Mouse (Mus musculus): ENCODE data around the gene Trim72. TPM values are rescaled to one million over a fixed set of nuclear protein-coding genes. Genes with fewer than 3 reads are reported as not detected.

Gene Trim72
- polyA plus RNA-seq, 1 experiment from 2014 or later, result 0.19 TPM

GRCm38 (mm10) chr7:127988904-127989303, 14.8 kb upstream of the Trim72 start:
- ATAC-seq (ENCODE audit: insufficient number of reproducible peaks, insufficient read depth, low FRiP score, low read depth), result no peak
- no peak overlapping the region for H3K4me3 ChIP-seq (ENCODE audit: low read depth, low read length)
- no peaks in the 10 kb centered on the region for H3K27me3 ChIP-seq (ENCODE audit: control insufficient read depth, insufficient read depth, low read length)
- no peak overlapping the region for H3K27ac ChIP-seq (ENCODE audit: low read length)
- 91% methylated on average over 1 of the region's 1 CpGs for WGBS
- H3K9ac ChIP-seq (replicated peaks; ENCODE audit: low read depth, low read length), result no peak overlapping the region
- H3K36me3 ChIP-seq (ENCODE audit: control insufficient read depth, insufficient read depth, low read length), result peaks cover 54% of the 10 kb centered on the region
- no peaks in the 10 kb centered on the region for H3K9me3 ChIP-seq (ENCODE audit: control insufficient read depth, low read depth, low read length)
- no peaks in the 10 kb centered on the region for H3K4me1 ChIP-seq (ENCODE audit: control insufficient read depth, insufficient read depth, low read length)
- H3K4me2 ChIP-seq (replicated peaks; ENCODE audit: low read depth, low read length), result no peak overlapping the region

- no peaks in the 10 kb centered on the region for H3K4me1 ChIP-seq (ENCODE audit: control insufficient read depth, insufficient read depth, low read length)
- ATAC-seq (ENCODE audit: insufficient number of reproducible peaks, insufficient read depth, low FRiP score, low read depth), result 0 out of 2 replicates have a peak, but pooled peaks have one; percentile 15
- peak overlapping the region; percentile 45; the same call in 1 of the 2 replicates for H3K4me2 ChIP-seq (replicated peaks; ENCODE audit: low read depth, low read length)
- no peak overlapping the region for H3K4me3 ChIP-seq (ENCODE audit: low read depth, low read length)
- H3K27ac ChIP-seq (ENCODE audit: low read length), result peak overlapping the region; percentile 7; the same call in 1 of the 2 replicates
- WGBS, result 52% methylated on average over 6 of the region's 6 CpGs
- H3K27me3 ChIP-seq (ENCODE audit: control insufficient read depth, insufficient read depth, low read length), result no peaks in the 10 kb centered on the region
- H3K9ac ChIP-seq (replicated peaks; ENCODE audit: low read depth, low read length), result no peak overlapping the region
- peaks cover 28% of the 10 kb centered on the region for H3K36me3 ChIP-seq (ENCODE audit: control insufficient read depth, insufficient read depth, low read length)
- H3K9me3 ChIP-seq (ENCODE audit: control insufficient read depth, low read depth, low read length), result no peaks in the 10 kb centered on the region
Measured at GRCm38 (mm10) chr7:127991643-127992487, 11.9 kb upstream of the Trim72 start.

GRCm38 (mm10) chr7:127992488-127993340, 11.0 kb upstream of the Trim72 start:
- ATAC-seq (ENCODE audit: insufficient number of reproducible peaks, insufficient read depth, low FRiP score, low read depth), result peak; percentile 46; the same call in 1 of the 2 replicates
- peak overlapping the region; percentile 53; the same call in 1 of the 2 replicates for H3K27ac ChIP-seq (ENCODE audit: low read length)
- 31% methylated on average over 5 of the region's 5 CpGs for WGBS

GRCm38 (mm10) chr7:127993341-127993977, 10.3 kb upstream of the Trim72 start, which contains the start of gene Pycard:
TSS of gene Pycard (minus strand) at chr7:127993867.
- Histone ChIP-seq H3K9ac (replicated peaks; ENCODE audit: low read depth, low read length) (0 out of 2 replicates have a peak within 1 kb of the TSS, but pooled peaks have one; percentile 2), H3K27me3 (ENCODE audit: control insufficient read depth, insufficient read depth, low read length) (no peaks in the 10 kb centered on the region), H3K4me1 (ENCODE audit: control insufficient read depth, insufficient read depth, low read length) (no peaks in the 10 kb centered on the region), H3K9me3 (ENCODE audit: control insufficient read depth, low read depth, low read length) (no peaks in the 10 kb centered on the region), H3K4me2 (replicated peaks; ENCODE audit: low read depth, low read length) (peak within 1 kb of the TSS; percentile 45), H3K4me3 (ENCODE audit: low read depth, low read length) (peak within 1 kb of the TSS; percentile 23), H3K27ac (ENCODE audit: low read length) (peak within 1 kb of the TSS; percentile 53; the same call in 1 of the 2 replicates), H3K36me3 (ENCODE audit: control insufficient read depth, insufficient read depth, low read length) (peaks cover 14% of the 10 kb centered on the region)
- ATAC-seq (ENCODE audit: insufficient number of reproducible peaks, insufficient read depth, low FRiP score, low read depth), result peak; percentile 72
- 7% methylated on average over 18 of the region's 18 CpGs for WGBS

More at GRCm38 (mm10) chr7:127992488-127993340, 11.0 kb upstream of the Trim72 start:
- H3K4me3 ChIP-seq (ENCODE audit: low read depth, low read length), result peak overlapping the region; percentile 23
- H3K9ac ChIP-seq (replicated peaks; ENCODE audit: low read depth, low read length), result no peak overlapping the region
- H3K27me3 ChIP-seq (ENCODE audit: control insufficient read depth, insufficient read depth, low read length), result no peaks in the 10 kb centered on the region
- peak overlapping the region; percentile 45 for H3K4me2 ChIP-seq (replicated peaks; ENCODE audit: low read depth, low read length)
- H3K9me3 ChIP-seq (ENCODE audit: control insufficient read depth, low read depth, low read length), result no peaks in the 10 kb centered on the region
- no peaks in the 10 kb centered on the region for H3K4me1 ChIP-seq (ENCODE audit: control insufficient read depth, insufficient read depth, low read length)
- peaks cover 21% of the 10 kb centered on the region for H3K36me3 ChIP-seq (ENCODE audit: control insufficient read depth, insufficient read depth, low read length)

GRCm38 (mm10) chr7:127999436-127999835, 4.3 kb upstream of the Trim72 start:
- no peaks in the 10 kb centered on the region for H3K9me3 ChIP-seq (ENCODE audit: control insufficient read depth, low read depth, low read length)
- peaks cover 4% of the 10 kb centered on the region; the same call in 1 of the 2 replicates for H3K4me1 ChIP-seq (ENCODE audit: control insufficient read depth, insufficient read depth, low read length)
- 71% methylated on average over 1 of the region's 1 CpGs for WGBS
- H3K4me2 ChIP-seq (replicated peaks; ENCODE audit: low read depth, low read length), result no peak overlapping the region
- H3K27ac ChIP-seq (ENCODE audit: low read length), result no peak overlapping the region
- ATAC-seq (ENCODE audit: insufficient number of reproducible peaks, insufficient read depth, low FRiP score, low read depth), result no peak
- H3K27me3 ChIP-seq (ENCODE audit: control insufficient read depth, insufficient read depth, low read length), result no peaks in the 10 kb centered on the region
- no peaks in the 10 kb centered on the region for H3K36me3 ChIP-seq (ENCODE audit: control insufficient read depth, insufficient read depth, low read length)
- no peak overlapping the region for H3K9ac ChIP-seq (replicated peaks; ENCODE audit: low read depth, low read length)
- H3K4me3 ChIP-seq (ENCODE audit: low read depth, low read length), result no peak overlapping the region

GRCm38 (mm10) chr7:128000068-128000950, 3.4 kb upstream of the Trim72 start:
- Histone ChIP-seq H3K4me2 (replicated peaks; ENCODE audit: low read depth, low read length) (no peak overlapping the region), H3K27ac (ENCODE audit: low read length) (no peak overlapping the region), H3K9me3 (ENCODE audit: control insufficient read depth, low read depth, low read length) (no peaks in the 10 kb centered on the region), H3K36me3 (ENCODE audit: control insufficient read depth, insufficient read depth, low read length) (no peaks in the 10 kb centered on the region), H3K4me3 (ENCODE audit: low read depth, low read length) (no peak overlapping the region), H3K27me3 (ENCODE audit: control insufficient read depth, insufficient read depth, low read length) (no peaks in the 10 kb centered on the region), H3K9ac (replicated peaks; ENCODE audit: low read depth, low read length) (no peak overlapping the region), H3K4me1 (ENCODE audit: control insufficient read depth, insufficient read depth, low read length) (peaks cover 4% of the 10 kb centered on the region; the same call in 1 of the 2 replicates)
- no peak for ATAC-seq (ENCODE audit: insufficient number of reproducible peaks, insufficient read depth, low FRiP score, low read depth)
- WGBS, result 62% methylated on average over 1 of the region's 1 CpGs

GRCm38 (mm10) chr7:128003098-128003497, 651 bp upstream of the Trim72 start:
- 85% methylated on average over 6 of the region's 6 CpGs for WGBS
- peaks cover 6% of the 10 kb centered on the region; the same call in 1 of the 2 replicates for H3K4me1 ChIP-seq (ENCODE audit: control insufficient read depth, insufficient read depth, low read length)
- no peaks in the 10 kb centered on the region for H3K36me3 ChIP-seq (ENCODE audit: control insufficient read depth, insufficient read depth, low read length)
- H3K4me2 ChIP-seq (replicated peaks; ENCODE audit: low read depth, low read length), result no peak overlapping the region
- no peak overlapping the region for H3K9ac ChIP-seq (replicated peaks; ENCODE audit: low read depth, low read length)
- no peaks in the 10 kb centered on the region for H3K9me3 ChIP-seq (ENCODE audit: control insufficient read depth, low read depth, low read length)
- no peaks in the 10 kb centered on the region for H3K27me3 ChIP-seq (ENCODE audit: control insufficient read depth, insufficient read depth, low read length)
- H3K4me3 ChIP-seq (ENCODE audit: low read depth, low read length), result no peak overlapping the region
- no peak overlapping the region for H3K27ac ChIP-seq (ENCODE audit: low read length)
- no peak for ATAC-seq (ENCODE audit: insufficient number of reproducible peaks, insufficient read depth, low FRiP score, low read depth)

Data from stomach, embryonic 14.5 days (tissue).